Mouse (Mus musculus): ENCODE results near the gene Arg2. TPM values are rescaled to one million over a fixed set of nuclear protein-coding genes. Genes with fewer than 3 reads are reported as not detected.

Gene Arg2
- polyA plus RNA-seq, 2 experiments, result 0.39 to 0.55 TPM

DNA sequence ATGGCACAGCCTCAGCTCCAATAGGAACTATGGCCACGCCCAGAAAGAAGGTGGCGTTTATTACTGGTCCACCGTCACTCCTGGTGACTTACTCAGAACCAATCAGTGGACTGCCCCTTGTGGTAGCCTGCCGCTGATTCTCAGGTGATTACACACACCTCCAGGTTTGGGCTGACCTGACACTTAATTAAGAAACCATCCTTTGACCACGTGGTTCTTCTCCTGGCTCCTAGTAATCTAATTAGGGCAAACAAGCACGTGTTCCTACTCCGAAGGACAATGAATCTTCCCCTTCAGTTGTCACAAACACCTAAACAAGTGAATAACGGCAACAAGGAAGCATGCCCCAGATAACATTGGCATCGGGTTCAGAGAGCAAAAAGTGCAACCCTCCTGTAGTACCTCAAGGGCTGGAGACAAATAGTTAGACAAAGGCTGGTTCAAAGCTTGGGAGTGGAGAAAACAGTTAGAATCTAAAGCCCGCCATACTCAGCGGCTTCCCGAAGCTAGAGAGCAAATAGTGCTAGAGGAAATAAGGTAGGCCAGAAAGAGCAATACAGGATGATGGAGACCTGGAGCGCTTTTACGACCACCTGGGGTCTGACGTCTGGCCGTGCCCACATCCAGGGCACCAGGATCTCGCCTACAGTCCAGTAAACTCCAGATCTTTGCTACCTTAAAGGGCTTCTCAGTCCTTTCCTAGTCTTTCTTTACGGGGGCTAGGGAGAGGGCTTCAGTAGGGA, 60.5 kb downstream of the Arg2 start:
- under 1% methylated on average over 18 of the region's 18 CpGs for WGBS
- H3K4me2 ChIP-seq (replicated peaks; ENCODE audit: low read depth, low read length, severe bottlenecking), result peak overlapping the region; percentile 59
- H3K9ac ChIP-seq (ENCODE audit: low read depth, low read length, severe bottlenecking), result peak overlapping the region; percentile 68
- H3K27ac ChIP-seq (replicated peaks; ENCODE audit: low read depth, low read length), result peak overlapping the region; percentile 63
- H3K27me3 ChIP-seq (ENCODE audit: control insufficient read depth, insufficient read depth, low read length), result no peaks in the 10 kb centered on the region
- peak overlapping the region; percentile 65 for H3K4me3 ChIP-seq (replicated peaks; ENCODE audit: low read length)
- H3K36me3 ChIP-seq (ENCODE audit: control insufficient read depth, insufficient read depth, low read length), result peaks cover 23% of the 10 kb centered on the region
- DNase-seq (ENCODE audit: low spot score) (peak; percentile 90), ATAC-seq (ENCODE audit: low FRiP score, low read depth) (peak; percentile 82)
- H3K4me1 ChIP-seq (ENCODE audit: control insufficient read depth, insufficient read depth, low read length), result peaks cover 6% of the 10 kb centered on the region
- no peaks in the 10 kb centered on the region for H3K9me3 ChIP-seq (ENCODE audit: control insufficient read depth, low read length)
- no peak for TF ChIP-seq POLR2A (IDR thresholded peaks at IDR 0.05; ENCODE audit: borderline replicate concordance, extremely low read depth, insufficient read depth, insufficient read length)

DNA sequence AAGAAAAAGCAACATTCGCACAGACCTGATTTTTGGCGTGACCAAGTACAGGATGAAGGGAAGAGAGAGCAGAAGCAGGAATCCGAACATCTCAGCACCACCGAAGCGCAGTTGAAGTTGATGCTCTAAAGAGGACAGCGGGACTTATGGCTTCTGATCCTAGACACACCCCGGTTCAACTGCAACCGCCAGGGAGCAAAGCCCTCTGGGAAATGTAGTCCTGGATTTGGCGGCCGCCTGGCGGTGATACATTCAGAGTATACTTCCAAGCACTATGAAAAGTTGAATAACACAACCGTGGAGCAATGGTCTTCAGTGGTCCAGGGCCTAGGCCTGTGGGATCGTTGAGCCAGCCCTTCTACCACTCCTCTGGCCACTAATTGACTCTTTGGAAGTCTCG, 61.1 kb downstream of the Arg2 start:
- ATAC-seq (ENCODE audit: low FRiP score, low read depth), result peak; percentile 93
- Histone ChIP-seq H3K4me1 (ENCODE audit: control insufficient read depth, insufficient read depth, low read length) (peaks cover 6% of the 10 kb centered on the region), H3K9me3 (ENCODE audit: control insufficient read depth, low read length) (no peaks in the 10 kb centered on the region), H3K4me3 (replicated peaks; ENCODE audit: low read length) (peak overlapping the region; percentile 65), H3K4me2 (replicated peaks; ENCODE audit: low read depth, low read length, severe bottlenecking) (peak overlapping the region; percentile 59), H3K27ac (replicated peaks; ENCODE audit: low read depth, low read length) (peak overlapping the region; percentile 63), H3K9ac (ENCODE audit: low read depth, low read length, severe bottlenecking) (peak overlapping the region; percentile 68), H3K27me3 (ENCODE audit: control insufficient read depth, insufficient read depth, low read length) (no peaks in the 10 kb centered on the region), H3K36me3 (ENCODE audit: control insufficient read depth, insufficient read depth, low read length) (peaks cover 17% of the 10 kb centered on the region)
- no peak for TF ChIP-seq POLR2A (IDR thresholded peaks at IDR 0.05; ENCODE audit: borderline replicate concordance, extremely low read depth, insufficient read depth, insufficient read length)
- DNase-seq (ENCODE audit: low spot score), result peak; percentile 94
- WGBS, result 5% methylated on average over 14 of the region's 14 CpGs

- no peaks in the 10 kb centered on the region for H3K9me3 ChIP-seq (ENCODE audit: control insufficient read depth, low read length)
- TF ChIP-seq POLR2A (IDR thresholded peaks at IDR 0.05; ENCODE audit: borderline replicate concordance, extremely low read depth, insufficient read depth, insufficient read length), result no peak
- H3K27ac ChIP-seq (replicated peaks; ENCODE audit: low read depth, low read length), result peak within 1 kb of the TSS; percentile 63
- no peaks in the 10 kb centered on the region for H3K27me3 ChIP-seq (ENCODE audit: control insufficient read depth, insufficient read depth, low read length)
- peak within 1 kb of the TSS; percentile 65 for H3K4me3 ChIP-seq (replicated peaks; ENCODE audit: low read length)
- WGBS, result 59% methylated on average over 6 of the region's 6 CpGs
- DNase-seq (ENCODE audit: low spot score) (no peak), ATAC-seq (ENCODE audit: low FRiP score, low read depth) (no peak)
- H3K36me3 ChIP-seq (ENCODE audit: control insufficient read depth, insufficient read depth, low read length), result peaks cover 12% of the 10 kb centered on the region
- H3K4me2 ChIP-seq (replicated peaks; ENCODE audit: low read depth, low read length, severe bottlenecking), result peak within 1 kb of the TSS; percentile 59
- peak within 1 kb of the TSS; percentile 68 for H3K9ac ChIP-seq (ENCODE audit: low read depth, low read length, severe bottlenecking)
- peaks cover 6% of the 10 kb centered on the region for H3K4me1 ChIP-seq (ENCODE audit: control insufficient read depth, insufficient read depth, low read length)
These were observed 61.6 kb downstream of the Arg2 start, which contains the start of gene Rdh11 for GRCm38 (mm10) chr12:79192193-79192592. Rdh11 (minus strand) TSS chr12:79192293.

- DNase-seq (ENCODE audit: low spot score), result peak; percentile 69
- no peaks in the 10 kb centered on the region for H3K27me3 ChIP-seq (ENCODE audit: control insufficient read depth, insufficient read depth, low read length)
- no peaks in the 10 kb centered on the region for H3K9me3 ChIP-seq (ENCODE audit: control insufficient read depth, low read length)
- no peak for TF ChIP-seq POLR2A (IDR thresholded peaks at IDR 0.05; ENCODE audit: borderline replicate concordance, extremely low read depth, insufficient read depth, insufficient read length)
- H3K4me1 ChIP-seq (ENCODE audit: control insufficient read depth, insufficient read depth, low read length), result peaks cover 6% of the 10 kb centered on the region
- no peak for ATAC-seq (ENCODE audit: low FRiP score, low read depth)
- WGBS, result 0% methylated on average over 3 of the region's 3 CpGs
- H3K9ac ChIP-seq (ENCODE audit: low read depth, low read length, severe bottlenecking), result no peak overlapping the region
- no peak overlapping the region for H3K4me3 ChIP-seq (replicated peaks; ENCODE audit: low read length)
- H3K27ac ChIP-seq (replicated peaks; ENCODE audit: low read depth, low read length), result no peak overlapping the region
- 0 out of 2 replicates have a peak, but pooled peaks cover under 1% of the 10 kb centered on the region for H3K36me3 ChIP-seq (ENCODE audit: control insufficient read depth, insufficient read depth, low read length)
- no peak overlapping the region for H3K4me2 ChIP-seq (replicated peaks; ENCODE audit: low read depth, low read length, severe bottlenecking)
These were observed 62.9 kb downstream of the Arg2 start for GRCm38 (mm10) chr12:79193441-79193840.

DNA sequence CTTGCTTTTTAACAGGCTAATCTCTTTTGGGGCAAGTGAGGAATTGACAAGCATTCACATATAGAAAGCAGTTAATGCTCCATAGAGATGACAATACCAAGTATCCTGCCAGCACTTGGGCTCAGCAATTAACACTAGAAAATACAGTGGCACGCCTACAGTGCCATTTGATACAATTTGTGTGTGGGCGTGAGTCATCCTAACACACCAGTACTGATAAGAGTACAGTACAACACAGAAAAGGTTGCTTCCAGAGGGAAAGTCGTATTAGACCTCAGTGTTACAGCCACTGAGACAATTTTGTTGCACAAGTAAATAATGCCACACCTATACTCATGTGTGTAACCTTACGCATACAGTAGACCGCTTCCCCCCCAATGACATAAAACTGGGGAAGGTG, 66.5 kb downstream of the Arg2 start:
- Histone ChIP-seq H3K4me2 (replicated peaks; ENCODE audit: low read depth, low read length, severe bottlenecking) (no peak overlapping the region), H3K27me3 (ENCODE audit: control insufficient read depth, insufficient read depth, low read length) (no peaks in the 10 kb centered on the region), H3K27ac (replicated peaks; ENCODE audit: low read depth, low read length) (no peak overlapping the region), H3K9ac (ENCODE audit: low read depth, low read length, severe bottlenecking) (no peak overlapping the region), H3K4me3 (replicated peaks; ENCODE audit: low read length) (no peak overlapping the region), H3K4me1 (ENCODE audit: control insufficient read depth, insufficient read depth, low read length) (no peaks in the 10 kb centered on the region), H3K9me3 (ENCODE audit: control insufficient read depth, low read length) (no peaks in the 10 kb centered on the region), H3K36me3 (ENCODE audit: control insufficient read depth, insufficient read depth, low read length) (no peaks in the 10 kb centered on the region)
- DNase-seq (ENCODE audit: low spot score) (no peak), ATAC-seq (ENCODE audit: low FRiP score, low read depth) (no peak)
- no peak for TF ChIP-seq POLR2A (IDR thresholded peaks at IDR 0.05; ENCODE audit: borderline replicate concordance, extremely low read depth, insufficient read depth, insufficient read length)
- WGBS, result 82% methylated on average over 5 of the region's 5 CpGs
